Mouse (Mus musculus): ENCODE data around the gene Mcu. TPM values are rescaled to one million over a fixed set of nuclear protein-coding genes. Genes with fewer than 3 reads are reported as not detected.

Mcu gene
- polyA plus RNA-seq (2014; fragmentation: Illumina TruSeq; extraction: RNeasy Lipid Tissue Mini Kit (QIAGEN cat#74804); ENCODE audit: insufficient read depth, low read depth, low replicate concordance), result 8.2 TPM

GRCm38 (mm10) chr10:59616522-59616921 lies at the start of gene Mcu:
Gene Mcu, minus strand, starts transcription at chr10:59616692.

GRCm38 (mm10) chr10:59615981-59616520 lies 441 bp downstream of the Mcu start, which contains the start of gene Gm10322:
Gene Gm10322, plus strand, starts transcription at chr10:59616063.

GRCm38 (mm10) chr10:59441735-59442134 lies 174.8 kb downstream of the Mcu start, which contains the start of gene Oit3:
Gene Oit3, minus strand, starts transcription at chr10:59441778.

GRCm38 (mm10) chr10:59402899-59403792 lies 213.3 kb downstream of the Mcu start, which contains the start of gene Pla2g12b:
Gene Pla2g12b, plus strand, starts transcription at chr10:59403660.

Other genes with a start within 250 kb of the Mcu start
- gene Gm10273, start 221.1 kb downstream of the Mcu start, polyA plus RNA-seq (2014; fragmentation: Illumina TruSeq; extraction: RNeasy Lipid Tissue Mini Kit (QIAGEN cat#74804); ENCODE audit: insufficient read depth, low read depth, low replicate concordance), result 0.83 TPM
- 0.45 TPM for gene Pla2g12b, start 213.0 kb downstream of the Mcu start, polyA plus RNA-seq (2014; fragmentation: Illumina TruSeq; extraction: RNeasy Lipid Tissue Mini Kit (QIAGEN cat#74804); ENCODE audit: insufficient read depth, low read depth, low replicate concordance)
- 0.56 TPM for gene Oit3, start 174.9 kb downstream of the Mcu start, polyA plus RNA-seq (2014; fragmentation: Illumina TruSeq; extraction: RNeasy Lipid Tissue Mini Kit (QIAGEN cat#74804); ENCODE audit: insufficient read depth, low read depth, low replicate concordance)
- gene Gm10322, start 629 bp downstream of the Mcu start, polyA plus RNA-seq (2014; fragmentation: Illumina TruSeq; extraction: RNeasy Lipid Tissue Mini Kit (QIAGEN cat#74804); ENCODE audit: insufficient read depth, low read depth, low replicate concordance), result not detected
- gene Micu1, start 85.8 kb upstream of the Mcu start, polyA plus RNA-seq (2014; fragmentation: Illumina TruSeq; extraction: RNeasy Lipid Tissue Mini Kit (QIAGEN cat#74804); ENCODE audit: insufficient read depth, low read depth, low replicate concordance), result 48.1 TPM

Data from lung, adult 10 weeks (tissue).